Mouse (Mus musculus): Measurements from ENCODE around the gene Kdm8. TPM values are rescaled to one million over a fixed set of nuclear protein-coding genes. Genes with fewer than 3 reads are reported as not detected.

Gene Kdm8
- total and polyA plus RNA-seq, 3 experiments = 1.2 to 4.5 (median 2.1) TPM

DNA sequence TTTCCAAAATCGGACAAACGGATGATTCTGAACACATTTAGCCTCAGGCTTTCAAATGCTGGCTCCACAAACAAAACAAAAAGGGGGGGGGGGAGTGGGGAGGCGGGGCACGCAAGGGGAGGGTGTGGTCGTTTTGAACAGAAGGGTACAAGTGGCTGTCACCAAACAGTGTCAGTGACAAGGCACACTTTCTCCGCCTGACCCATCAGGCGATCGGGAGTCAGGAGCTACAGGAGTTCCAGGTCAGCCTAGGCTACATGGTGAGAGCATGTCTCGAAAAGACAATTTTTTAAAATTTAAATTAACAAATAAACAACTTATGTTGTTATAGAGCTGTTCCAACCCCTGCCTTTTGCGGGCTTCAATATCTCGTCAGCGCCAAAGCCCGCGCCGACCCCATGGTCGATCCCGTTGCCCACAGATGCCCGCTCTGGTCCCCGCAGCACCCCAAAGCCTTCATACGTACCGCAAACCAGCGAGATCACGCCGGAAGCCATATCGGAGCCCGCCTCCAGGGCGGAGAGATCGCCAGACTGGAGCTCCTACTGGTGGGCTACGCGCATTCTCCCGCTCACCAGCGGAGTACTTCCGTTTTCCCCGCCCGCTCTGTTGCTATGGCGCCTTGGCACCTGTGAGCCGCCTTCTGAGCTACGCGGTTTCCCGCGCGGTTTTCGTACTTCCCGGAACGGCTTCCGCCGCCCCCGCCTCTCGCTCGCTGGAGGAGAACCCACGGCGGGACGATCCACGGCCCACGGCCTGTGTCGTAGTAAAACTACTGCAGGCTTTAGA is 46.7 kb downstream of the Kdm8 start, which contains the start of gene Nsmce1:
Gene Nsmce1 (minus strand): TSS at position 650 of the 789 bp plus-strand sequence.
- TF ChIP-seq GATA2 (IDR thresholded peaks at IDR 0.05; ENCODE audit: borderline replicate concordance, low read depth, low read length) = no peak
- no peak for TF ChIP-seq GATA1 (IDR thresholded peaks at IDR 0.05; ENCODE audit: borderline replicate concordance, low read length)
- TF ChIP-seq TAL1 (conservative IDR thresholded peaks at IDR 0.05; ENCODE audit: low read depth, low read length) = no peak
- TF ChIP-seq POLR2AphosphoS5 (IDR thresholded peaks at IDR 0.05; ENCODE audit: insufficient replicate concordance, low read depth, low read length) = no peak
- no peak for TF ChIP-seq CTCF (IDR thresholded peaks at IDR 0.05; ENCODE audit: low read depth, low read length)
- peak; percentile 86 for DNase-seq (ENCODE audit: low spot score)
- Histone ChIP-seq H3K4me1 (ENCODE audit: insufficient read depth, low read depth, low read length) (peaks cover 78% of the 10 kb centered on the region), H3K9me3 (replicated peaks) (no peaks in the 10 kb centered on the region), H3K4me3 (ENCODE audit: low read depth, low read length) (peak within 1 kb of the TSS; percentile 73), H3K27me3 (ENCODE audit: insufficient read depth, low read length) (no peaks in the 10 kb centered on the region; the same call in 1 of the 2 replicates), H3K36me3 (replicated peaks) (peaks cover 22% of the 10 kb centered on the region)
- peak; percentile 95 for ATAC-seq (ENCODE audit: extremely low read depth, insufficient number of reproducible peaks, low FRiP score, poor library complexity, severe bottlenecking)

DNA sequence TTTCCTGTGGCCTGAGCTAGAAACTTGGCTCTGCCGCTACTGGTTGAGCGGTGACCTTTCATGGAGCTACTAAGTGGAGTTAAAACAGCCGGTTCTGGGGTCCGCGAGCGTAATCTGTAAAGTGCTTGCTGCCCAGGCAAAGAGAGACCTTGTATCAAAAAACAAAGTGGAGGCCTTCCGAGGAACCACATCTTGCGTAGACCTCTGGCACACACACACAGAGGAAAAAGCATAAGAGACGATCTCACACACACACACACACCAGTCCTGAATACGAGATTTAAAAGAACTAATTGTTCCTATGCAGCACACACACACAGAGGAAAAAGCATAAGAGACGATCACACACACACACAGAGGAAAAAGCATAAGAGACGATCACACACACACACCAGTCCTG is 47.3 kb downstream of the Kdm8 start:
- TF ChIP-seq CTCF (IDR thresholded peaks at IDR 0.05; ENCODE audit: low read depth, low read length) (no peak), POLR2AphosphoS5 (IDR thresholded peaks at IDR 0.05; ENCODE audit: insufficient replicate concordance, low read depth, low read length) (no peak)
- Histone ChIP-seq H3K4me1 (ENCODE audit: insufficient read depth, low read depth, low read length) (peaks cover 74% of the 10 kb centered on the region), H3K4me3 (ENCODE audit: low read depth, low read length) (peak overlapping the region; percentile 73), H3K27me3 (ENCODE audit: insufficient read depth, low read length) (no peaks in the 10 kb centered on the region), H3K9me3 (replicated peaks) (no peaks in the 10 kb centered on the region), H3K36me3 (replicated peaks) (peaks cover 18% of the 10 kb centered on the region)
- DNase-seq (ENCODE audit: low spot score) (no peak), ATAC-seq (ENCODE audit: extremely low read depth, insufficient number of reproducible peaks, low FRiP score, poor library complexity, severe bottlenecking) (no peak)

DNA sequence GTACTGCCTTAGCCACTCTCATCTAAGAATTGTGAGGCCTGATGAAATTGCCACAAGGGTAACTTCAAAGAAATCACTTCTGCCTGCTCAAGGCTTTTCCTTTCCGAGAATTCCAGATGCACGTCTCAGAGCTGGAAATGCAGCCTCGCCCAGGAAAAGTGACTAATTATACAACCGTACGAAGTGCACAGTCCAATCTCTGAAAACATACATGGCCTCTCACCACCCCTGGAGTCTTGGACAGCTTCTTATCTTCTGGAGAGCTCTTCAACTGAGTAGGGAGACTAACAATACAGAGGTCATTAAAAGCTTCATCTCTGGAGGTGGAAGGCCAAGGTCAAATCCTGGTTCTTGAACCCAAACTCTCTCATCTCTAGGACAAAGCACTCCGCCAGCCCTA is 48.1 kb downstream of the Kdm8 start:
- H3K4me3 ChIP-seq (ENCODE audit: low read depth, low read length) = no peak overlapping the region
- H3K9me3 ChIP-seq (replicated peaks) = no peaks in the 10 kb centered on the region
- no peaks in the 10 kb centered on the region for H3K27me3 ChIP-seq (ENCODE audit: insufficient read depth, low read length)
- TF ChIP-seq GATA2 (IDR thresholded peaks at IDR 0.05; ENCODE audit: borderline replicate concordance, low read depth, low read length) (no peak), POLR2AphosphoS5 (IDR thresholded peaks at IDR 0.05; ENCODE audit: insufficient replicate concordance, low read depth, low read length) (no peak), GATA1 (IDR thresholded peaks at IDR 0.05; ENCODE audit: borderline replicate concordance, low read length) (no peak)
- peaks cover 66% of the 10 kb centered on the region for H3K4me1 ChIP-seq (ENCODE audit: insufficient read depth, low read depth, low read length)
- DNase-seq (ENCODE audit: low spot score) = no peak
- H3K36me3 ChIP-seq (replicated peaks) = peaks cover 18% of the 10 kb centered on the region
- no peak for ATAC-seq (ENCODE audit: extremely low read depth, insufficient number of reproducible peaks, low FRiP score, poor library complexity, severe bottlenecking)

DNA sequence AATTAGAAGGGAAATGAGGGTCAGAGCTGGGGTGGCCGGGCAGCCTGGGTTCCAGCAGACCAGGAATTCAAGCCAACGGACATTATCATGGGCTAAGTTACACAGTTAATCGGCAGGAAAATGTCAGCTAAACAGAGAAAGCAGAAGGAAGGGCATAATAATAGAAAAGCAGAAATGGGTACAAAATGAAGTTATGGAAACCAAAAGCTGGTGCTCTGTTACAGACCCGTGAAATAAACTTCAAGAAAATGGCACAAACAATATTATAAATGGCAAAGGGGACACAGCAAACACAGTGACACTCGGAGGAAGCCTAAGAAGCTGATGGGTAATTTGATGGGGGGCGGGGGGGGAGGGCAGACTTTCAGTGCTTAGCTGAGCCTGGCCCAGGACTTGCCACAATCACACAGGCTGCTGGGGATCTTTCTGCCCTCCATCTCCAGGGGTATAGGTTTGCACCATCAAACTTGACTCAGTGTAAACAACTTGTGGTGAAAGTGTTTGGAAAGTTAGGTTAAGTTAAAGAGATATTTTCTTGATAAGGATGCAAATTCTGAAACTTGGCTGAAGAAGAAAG is 51.5 kb downstream of the Kdm8 start:
- TF ChIP-seq CTCF (IDR thresholded peaks at IDR 0.05; ENCODE audit: low read depth, low read length) (no peak), POLR2AphosphoS5 (IDR thresholded peaks at IDR 0.05; ENCODE audit: insufficient replicate concordance, low read depth, low read length) (no peak), GATA1 (IDR thresholded peaks at IDR 0.05; ENCODE audit: borderline replicate concordance, low read length) (no peak), GATA2 (IDR thresholded peaks at IDR 0.05; ENCODE audit: borderline replicate concordance, low read depth, low read length) (no peak), TAL1 (conservative IDR thresholded peaks at IDR 0.05; ENCODE audit: low read depth, low read length) (no peak)
- no peaks in the 10 kb centered on the region for H3K27me3 ChIP-seq (ENCODE audit: insufficient read depth, low read length)
- H3K4me3 ChIP-seq (ENCODE audit: low read depth, low read length) = no peak overlapping the region
- H3K36me3 ChIP-seq (replicated peaks) = no peaks in the 10 kb centered on the region
- no peak for ATAC-seq (ENCODE audit: extremely low read depth, insufficient number of reproducible peaks, low FRiP score, poor library complexity, severe bottlenecking)
- no peak for DNase-seq (ENCODE audit: low spot score)
- H3K9me3 ChIP-seq (replicated peaks) = no peaks in the 10 kb centered on the region
- peaks cover 62% of the 10 kb centered on the region for H3K4me1 ChIP-seq (ENCODE audit: insufficient read depth, low read depth, low read length)

DNA sequence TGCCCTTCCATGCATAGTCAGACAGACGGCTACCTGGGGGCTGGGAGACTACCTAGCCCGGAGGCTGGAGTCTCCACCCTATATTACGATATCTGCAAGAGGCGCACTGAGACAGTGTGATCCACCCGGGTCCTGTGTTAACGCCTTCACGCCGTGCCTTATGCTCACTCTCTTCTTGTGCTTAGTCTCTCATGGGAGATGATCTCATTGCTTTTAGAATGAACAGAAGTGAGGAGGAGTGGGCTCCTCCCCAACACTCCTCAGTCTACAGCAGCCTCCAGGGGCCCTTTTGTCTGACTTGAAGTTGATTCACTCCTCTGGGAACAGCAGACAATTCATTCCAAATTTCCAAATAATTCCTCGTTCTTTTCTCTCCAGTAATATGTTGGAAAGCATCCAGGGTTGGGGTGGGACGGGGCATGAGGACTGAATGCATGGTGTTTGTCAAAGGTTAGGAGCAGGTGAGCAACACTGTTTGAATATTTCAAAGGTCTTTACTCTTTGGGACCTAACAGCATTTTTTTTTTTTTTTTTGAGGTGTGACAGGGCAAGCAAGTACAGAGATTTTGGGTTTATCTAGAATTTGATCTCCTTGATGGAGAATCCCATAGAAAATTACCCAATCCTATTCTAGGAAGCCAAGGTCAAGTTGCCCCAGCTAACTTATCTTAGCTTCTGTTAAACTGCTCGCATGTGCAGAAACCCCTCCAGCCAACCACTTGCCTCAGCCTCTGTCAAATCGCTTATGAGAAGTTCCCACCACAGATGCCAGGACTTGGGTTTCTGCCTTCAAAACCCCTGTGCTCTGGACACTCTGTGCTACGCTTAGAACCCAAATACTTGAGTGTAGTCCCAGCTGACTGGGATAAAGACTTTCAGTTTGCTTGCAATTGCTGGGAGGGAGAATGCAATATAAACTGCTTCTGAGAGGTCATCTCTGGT is 55.7 kb downstream of the Kdm8 start:
- ATAC-seq (ENCODE audit: extremely low read depth, insufficient number of reproducible peaks, low FRiP score, poor library complexity, severe bottlenecking) (no peak), DNase-seq (ENCODE audit: low spot score) (no peak)
- Histone ChIP-seq H3K4me3 (ENCODE audit: low read depth, low read length) (no peak overlapping the region), H3K4me1 (ENCODE audit: insufficient read depth, low read depth, low read length) (peaks cover 46% of the 10 kb centered on the region), H3K9me3 (replicated peaks) (no peaks in the 10 kb centered on the region), H3K36me3 (replicated peaks) (no peaks in the 10 kb centered on the region), H3K27me3 (ENCODE audit: insufficient read depth, low read length) (no peaks in the 10 kb centered on the region)
- TF ChIP-seq TAL1 (conservative IDR thresholded peaks at IDR 0.05; ENCODE audit: low read depth, low read length) (no peak), CTCF (IDR thresholded peaks at IDR 0.05; ENCODE audit: low read depth, low read length) (no peak)

DNA sequence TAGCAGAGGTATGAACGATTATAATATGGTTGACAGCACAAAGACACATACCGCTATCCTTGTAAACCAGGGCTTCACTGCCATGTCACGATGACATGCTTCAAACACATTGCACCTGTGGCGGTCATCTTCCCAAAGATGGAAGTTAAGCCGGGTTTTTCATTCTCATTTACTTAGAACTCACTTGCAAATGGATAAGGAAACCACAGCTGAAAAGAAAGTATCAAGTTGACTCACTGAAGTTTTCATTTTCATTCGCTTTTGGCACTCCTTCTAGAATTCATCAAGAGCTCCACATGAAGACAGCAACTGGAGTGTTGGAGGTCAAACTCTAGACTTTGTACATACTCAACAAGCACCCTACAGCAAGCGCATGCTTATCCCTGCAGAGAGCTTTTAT is 56.4 kb downstream of the Kdm8 start:
- Histone ChIP-seq H3K4me3 (ENCODE audit: low read depth, low read length) (no peak overlapping the region), H3K4me1 (ENCODE audit: insufficient read depth, low read depth, low read length) (peaks cover 47% of the 10 kb centered on the region), H3K27me3 (ENCODE audit: insufficient read depth, low read length) (peaks cover 6% of the 10 kb centered on the region; the same call in 1 of the 2 replicates), H3K36me3 (replicated peaks) (no peaks in the 10 kb centered on the region), H3K9me3 (replicated peaks) (no peaks in the 10 kb centered on the region)
- ATAC-seq (ENCODE audit: extremely low read depth, insufficient number of reproducible peaks, low FRiP score, poor library complexity, severe bottlenecking) (no peak), DNase-seq (ENCODE audit: low spot score) (no peak)
- TF ChIP-seq CTCF (IDR thresholded peaks at IDR 0.05; ENCODE audit: low read depth, low read length) = no peak
- TF ChIP-seq GATA1 (IDR thresholded peaks at IDR 0.05; ENCODE audit: borderline replicate concordance, low read length) = no peak
- TF ChIP-seq GATA2 (IDR thresholded peaks at IDR 0.05; ENCODE audit: borderline replicate concordance, low read depth, low read length) = no peak
- no peak for TF ChIP-seq POLR2AphosphoS5 (IDR thresholded peaks at IDR 0.05; ENCODE audit: insufficient replicate concordance, low read depth, low read length)
- TF ChIP-seq TAL1 (conservative IDR thresholded peaks at IDR 0.05; ENCODE audit: low read depth, low read length) = no peak

Data from G1E (cell line).